Mouse (Mus musculus) olfactory bulb, adult 2 months (tissue): ENCODE measurements at regions not wholly inside any gene's neighbourhood (a gene's known extent, or its start where the extent isn't known, plus 50 kb on each side); places are given as distances from the start of the nearest gene placed in this dataset.

Experiments
- CTCF ChIP-seq: fragments of 200-500 bp; IDR thresholded peaks from 2 replicates; pipeline ENCODE4 v1.5.1; 2012; ENCODE audit warnings: low read depth, mild to moderate bottlenecking, low read length, moderate library complexity; ENCODE audit not compliant: insufficient read depth
- POLR2A ChIP-seq: fragments of 200-500 bp; IDR thresholded peaks from 2 replicates; pipeline ENCODE4 v1.6.1; 2012; ENCODE audit warnings: mild to moderate bottlenecking, low read depth, low read length, moderate library complexity; ENCODE audit not compliant: insufficient read depth

DNA sequence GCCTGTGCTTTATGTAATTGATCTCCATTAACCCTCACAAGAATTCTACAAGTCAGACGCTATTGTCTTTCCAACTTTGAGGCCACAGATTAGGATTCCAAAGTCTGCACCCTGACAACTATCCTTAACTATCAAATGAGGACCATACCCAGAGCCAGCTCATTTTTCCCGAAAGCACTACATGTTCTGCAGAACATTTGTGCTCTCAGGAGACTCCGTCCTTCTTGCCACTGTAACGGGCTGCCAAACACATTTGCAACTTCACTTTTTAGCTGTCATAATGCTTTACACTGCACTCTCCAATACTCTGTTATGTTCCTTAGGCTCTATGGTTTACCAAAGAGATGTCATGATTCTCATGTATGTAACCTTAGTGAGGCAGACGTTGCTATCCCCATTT is 350.7 kb downstream of the Mtx2 start:
- no peak for TF ChIP-seq CTCF
- TF ChIP-seq POLR2A, result no peak
